Comparison of ENCODE assay signal across 8 mouse cellular contexts in genomic region chr5:118027698-118028190, GRCm38 (mm10). TPM values are rescaled to one million over a fixed set of nuclear protein-coding genes. Genes with fewer than 3 reads are reported as not detected.
DNase-seq lines count a peak whose midpoint lies in the region; ATAC-seq lines count a peak whose summit lies in the region.

Gene Tesc, plus strand, starts transcription at chr5:118027743.

- peak; percentile 46; the same call in 1 of the 2 replicates for ATAC-seq in midbrain, embryonic 13.5 days
- ATAC-seq in megakaryocyte progenitor cell, adult 5-6 weeks (replicated peaks; ENCODE audit: poor library complexity) = no peak

- peak within 1 kb of the TSS; percentile 79 for H3K27ac ChIP-seq in heart, embryonic 10.5 days
- no peak within 1 kb of the TSS for H3K27ac ChIP-seq in midbrain, embryonic 13.5 days

- H3K36me3 ChIP-seq in heart, embryonic 10.5 days = no peaks in the 10 kb centered on the region
- no peaks in the 10 kb centered on the region for H3K36me3 ChIP-seq in midbrain, embryonic 13.5 days

- peak within 1 kb of the TSS; percentile 79 for H3K4me3 ChIP-seq in heart, embryonic 10.5 days
- H3K4me3 ChIP-seq in midbrain, embryonic 13.5 days (replicated peaks) = peak within 1 kb of the TSS; percentile 66

- no peaks in the 10 kb centered on the region for H3K9me3 ChIP-seq in heart, embryonic 10.5 days
- no peaks in the 10 kb centered on the region for H3K9me3 ChIP-seq in midbrain, embryonic 13.5 days

- peak within 1 kb of the TSS; percentile 99 for H3K4me2 ChIP-seq in midbrain, embryonic 13.5 days (replicated peaks)

- peak; percentile 31 for DNase-seq in ovary, postnatal 36 days (ENCODE audit: low spot score)
- DNase-seq in ovary, postnatal 14 days (ENCODE audit: low spot score) = no peak
- DNase-seq in brain, adult 2 months (ENCODE audit: low read depth, low spot score) = peak; percentile 70
- DNase-seq in heart, embryonic 10.5 days (ENCODE audit: low spot score) = no peak
- DNase-seq in kidney, postnatal 4 days = peak; percentile 32 to 49
- DNase-seq in frontal cortex, postnatal 10 days (ENCODE audit: low spot score in 2 of 2) = no peak

- H3K27me3 ChIP-seq in heart, embryonic 10.5 days (ENCODE audit: insufficient read depth, poor library complexity, severe bottlenecking) = peaks cover 64% of the 10 kb centered on the region
- peaks cover 60% of the 10 kb centered on the region for H3K27me3 ChIP-seq in midbrain, embryonic 13.5 days

- WGBS in heart, embryonic 10.5 days = under 1% methylated on average over 62 of the region's 63 CpGs
- 2% methylated on average over 57 of the region's 63 CpGs for WGBS in midbrain, embryonic 13.5 days

- peak within 1 kb of the TSS; percentile 68 for H3K9ac ChIP-seq in midbrain, embryonic 13.5 days (replicated peaks)

- H3K4me1 ChIP-seq in heart, embryonic 10.5 days = peaks cover 62% of the 10 kb centered on the region
- peaks cover 48% of the 10 kb centered on the region for H3K4me1 ChIP-seq in midbrain, embryonic 13.5 days (replicated peaks)

RNA-seq across cellular contexts. Expression of gene Tesc, which starts in this region (rescaled TPM):
- polyA plus RNA-seq in heart, embryonic 10.5 days (2016; fragmentation: Nextera tagmentation; extraction: Ambion mirVana) = 10.0 and 19.0 TPM in 2 replicates
- 2.9 TPM in 2 replicates for polyA plus RNA-seq in midbrain, embryonic 13.5 days (2015; fragmentation: Nextera tagmentation; extraction: Ambion mirVana)
- 0.25 and 0.42 TPM in 2 replicates for total RNA-seq in megakaryocyte progenitor cell, adult 5-6 weeks (2015)
- not detected in 2 replicates for total RNA-seq in megakaryocyte progenitor cell, adult 5-6 weeks (2017)

Comparison
In these comparisons a context has a peak if more than half of its experiments do, and no peak if none do; other contexts are left out.
1. DNase-seq: peak in ovary, postnatal 36 days (single experiment), brain, adult 2 months (single experiment) and kidney, postnatal 4 days (2 of 2); none in ovary, postnatal 14 days (single experiment), heart, embryonic 10.5 days (single experiment) and frontal cortex, postnatal 10 days (0 of 2).